Mouse (Mus musculus) thymus, adult 2 months (tissue): Measurements from ENCODE around the gene Accsl.

Source experiments
- CTCF ChIP-seq: fragments of 200-500 bp; IDR thresholded peaks from 2 replicates; pipeline ENCODE4 v1.5.1; 2012; ENCODE audit warnings: mild to moderate bottlenecking, control low read depth, low read length, moderate library complexity, borderline replicate concordance; ENCODE audit not compliant: control insufficient read depth, poor library complexity, insufficient read depth; ENCODE audit errors: extremely low read depth
- POLR2A ChIP-seq: fragments of 200-500 bp; IDR thresholded peaks from 2 replicates; pipeline ENCODE4 v1.6.1; 2012; ENCODE audit warnings: mild to moderate bottlenecking, low read length, control low read depth, moderate library complexity; ENCODE audit not compliant: control insufficient read depth, poor library complexity, insufficient read depth; ENCODE audit errors: extremely low read depth

DNA sequence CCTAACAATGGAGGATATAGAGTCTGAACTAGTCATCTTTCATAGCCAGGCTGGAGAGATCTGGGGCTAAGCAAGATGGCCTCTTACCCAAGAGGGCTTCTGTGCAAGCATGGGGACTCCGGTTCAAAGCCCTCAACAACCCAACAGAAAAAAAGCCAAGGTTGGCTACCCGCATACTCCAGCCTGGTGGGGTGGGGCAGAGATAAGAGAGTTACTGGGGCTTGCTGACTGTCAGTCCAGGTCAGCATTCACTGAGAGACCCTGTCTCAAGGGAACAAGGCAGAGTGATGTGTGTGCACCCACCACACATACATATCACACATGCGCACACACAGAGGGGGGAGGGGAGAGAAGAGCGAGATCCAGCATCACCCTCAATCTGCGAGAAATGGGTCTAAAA, 51.2 kb downstream of the Accsl start:
- TF ChIP-seq CTCF = no peak
- TF ChIP-seq POLR2A = no peak
